Mouse (Mus musculus) MEL (cell line): ENCODE measurements around the gene Prkcb.

Experiments
- CHD1 ChIP-seq: IDR thresholded peaks from 2 replicates; pipeline ENCODE4 v1.6.1; 2012; ENCODE audit warnings: low read depth, mild to moderate bottlenecking, inconsistent platforms, low read length, improper control_type of control experiment
- CTCF ChIP-seq, 3 experiments: IDR thresholded peaks in 2 of 3; conservative IDR thresholded peaks in 1 of 3; 2 replicates each; pipeline ENCODE4 v1.5.1; 2011 to 2012; ENCODE audit warnings: low read length in 3 of 3, low read depth in 2 of 3, mild to moderate bottlenecking in 2 of 3, improper control_type of control experiment in 1 of 3, inconsistent platforms in 1 of 3, mixed read lengths in 1 of 3, moderate library complexity in 1 of 3; ENCODE audit not compliant: control insufficient read depth in 1 of 3, insufficient read depth in 1 of 3, poor library complexity in 1 of 3, severe bottlenecking in 1 of 3
- EP300 ChIP-seq, 2 experiments: IDR thresholded peaks; 2 replicates each; pipeline ENCODE4 v1.6.1; 2011; ENCODE audit warnings: improper control_type of control experiment in 2 of 2, low read length in 2 of 2, low read depth in 1 of 2, mild to moderate bottlenecking in 1 of 2
- HCFC1 ChIP-seq: IDR thresholded peaks from 2 replicates; pipeline ENCODE4 v1.6.1; 2012; ENCODE audit warnings: low read depth, mild to moderate bottlenecking, inconsistent platforms, low read length, improper control_type of control experiment, moderate library complexity
- MAFK ChIP-seq: IDR thresholded peaks from 2 replicates; pipeline ENCODE4 v1.6.1; 2011; ENCODE audit warnings: low read depth, mild to moderate bottlenecking, low read length, improper control_type of control experiment, borderline replicate concordance
- MAZ ChIP-seq: IDR thresholded peaks from 2 replicates; pipeline ENCODE4 v1.6.1; 2012; ENCODE audit warnings: low read depth, mild to moderate bottlenecking, inconsistent platforms, low read length, improper control_type of control experiment
- NELFE ChIP-seq: IDR thresholded peaks from 2 replicates; pipeline ENCODE4 v1.6.1; 2011; ENCODE audit warnings: low read depth, low read length, improper control_type of control experiment
- POLR2AphosphoS5 ChIP-seq: IDR thresholded peaks from 2 replicates; pipeline ENCODE4 v1.6.1; 2012; ENCODE audit warnings: low read depth, borderline replicate concordance, mild to moderate bottlenecking, inconsistent platforms, low read length, moderate library complexity, mixed read lengths
- TAL1 ChIP-seq: IDR thresholded peaks from 2 replicates; pipeline ENCODE4 v1.6.1; 2012; ENCODE audit warnings: mild to moderate bottlenecking, inconsistent platforms, low read length, moderate library complexity, mixed read lengths
- ZMIZ1 ChIP-seq: IDR thresholded peaks from 2 replicates; pipeline ENCODE4 v1.6.1; 2012; ENCODE audit warnings: low read depth, mild to moderate bottlenecking, inconsistent platforms, low read length, improper control_type of control experiment, moderate library complexity

- TF ChIP-seq ZMIZ1 (no peak), CTCF (IDR thresholded peaks at IDR 0.05 in 2 of 3, conservative IDR thresholded peaks at IDR 0.05 in 1 of 3; ENCODE audit: control insufficient read depth in 1 of 3, insufficient read depth in 1 of 3, low read depth in 2 of 3, low read length in 3 of 3, poor library complexity in 1 of 3, severe bottlenecking in 1 of 3) (no peak), HCFC1 (no peak), EP300 (IDR thresholded peaks at IDR 0.05; ENCODE audit: low read depth in 1 of 2, low read length in 2 of 2) (no peak), CHD1 (no peak), POLR2AphosphoS5 (no peak), MAFK (no peak), TAL1 (no peak), NELFE (no peak), MAZ (no peak)
Observed at GRCm38 (mm10) chr7:122418551-122418950, 130.0 kb downstream of the Prkcb start.
